Mouse (Mus musculus) heart, adult 8-10 months (tissue): ENCODE measurements around the gene Scgb1a1. TPM values are rescaled to one million over a fixed set of nuclear protein-coding genes. Genes with fewer than 3 reads are reported as not detected.
A peak's percentile ranks its signal among the peaks of the same experiment; 100 is the strongest.
"Not testable (repeated sequence)": the region's sequence is repeated elsewhere in the genome, so short reads cannot be mapped to it uniquely, and the experiment has no call there.

Experiments used
- DNase-seq: peaks from one replicate; pipeline ENCODE4 v3.0.0; 2022; ENCODE audit warnings: low spot score
- total RNA-seq, 4 experiments: library from RNA; stranded (reverse); gene quantifications; 2 replicates each; pipeline ENCODE4 v1.2.4; 2022

Gene Scgb1a1
- 10 to 100 TPM in 1 of 4 experiments, not detected in 3; 44.8 TPM for total RNA-seq

GRCm38 (mm10) chr19:9087821-9088220, at the start of gene Scgb1a1:
Scgb1a1 (minus strand) TSS chr19:9087958.
- no peak for DNase-seq

- DNase-seq, result no peak
Observed at GRCm38 (mm10) chr19:9137159-9137558, 49.4 kb upstream of the Scgb1a1 start.

GRCm38 (mm10) chr19:9135512-9136331, 48.0 kb upstream of the Scgb1a1 start, which contains the start of gene Asrgl1:
Asrgl1 (minus strand) TSS chr19:9135636.
- DNase-seq, result peak; percentile 83

GRCm38 (mm10) chr19:9134746-9135511, 47.2 kb upstream of the Scgb1a1 start:
- no peak for DNase-seq

GRCm38 (mm10) chr19:9129996-9130395, 42.2 kb upstream of the Scgb1a1 start:
- no peak for DNase-seq

GRCm38 (mm10) chr19:9128499-9129194, 40.9 kb upstream of the Scgb1a1 start:
- DNase-seq, result no peak

GRCm38 (mm10) chr19:9123986-9124385, 36.2 kb upstream of the Scgb1a1 start:
- not testable (repeated sequence) for DNase-seq

- DNase-seq, result no peak
Observed at GRCm38 (mm10) chr19:9122390-9122789, 34.6 kb upstream of the Scgb1a1 start.

GRCm38 (mm10) chr19:9119655-9120425, 32.1 kb upstream of the Scgb1a1 start:
- DNase-seq, result no peak

GRCm38 (mm10) chr19:9117275-9117674, 29.5 kb upstream of the Scgb1a1 start:
- no peak for DNase-seq

- no peak for DNase-seq
Observed at GRCm38 (mm10) chr19:9116268-9116667, 28.5 kb upstream of the Scgb1a1 start.

- DNase-seq, result no peak
Observed at GRCm38 (mm10) chr19:9112043-9112442, 24.3 kb upstream of the Scgb1a1 start.

GRCm38 (mm10) chr19:9110182-9110869, 22.6 kb upstream of the Scgb1a1 start:
- DNase-seq, result peak; percentile 81

GRCm38 (mm10) chr19:9108536-9108935, 20.8 kb upstream of the Scgb1a1 start:
- DNase-seq, result no peak

- no peak for DNase-seq
Observed at GRCm38 (mm10) chr19:9107379-9107755, 19.6 kb upstream of the Scgb1a1 start.

GRCm38 (mm10) chr19:9106751-9107378, 19.1 kb upstream of the Scgb1a1 start:
- DNase-seq, result no peak

GRCm38 (mm10) chr19:9106096-9106495, 18.3 kb upstream of the Scgb1a1 start:
- peak; percentile 49 for DNase-seq

- no peak for DNase-seq
Observed at GRCm38 (mm10) chr19:9105101-9105685, 17.4 kb upstream of the Scgb1a1 start.

GRCm38 (mm10) chr19:9103986-9104385, 16.2 kb upstream of the Scgb1a1 start:
- no peak for DNase-seq

GRCm38 (mm10) chr19:9101062-9101457, 13.3 kb upstream of the Scgb1a1 start:
- no peak for DNase-seq
